Mouse (Mus musculus): ENCODE measurements around the gene Cyb5r1. TPM values are rescaled to one million over a fixed set of nuclear protein-coding genes. Genes with fewer than 3 reads are reported as not detected.

The Cyb5r1 gene
- polyA plus RNA-seq (2015; fragmentation: Nextera tagmentation; extraction: Ambion mirVana): 16.1 and 22.7 TPM in 2 replicates

GRCm38 (mm10) chr1:134405509-134406413, at the start of gene Cyb5r1:
Gene Cyb5r1, plus strand, starts transcription at chr1:134405559.
- peak within 1 kb of the TSS; percentile 54 for H3K27ac ChIP-seq
- WGBS: under 1% methylated on average over 43 of the region's 43 CpGs
- H3K27me3 ChIP-seq (ENCODE audit: insufficient read depth, low read length): no peaks in the 10 kb centered on the region
- ATAC-seq (replicated peaks; ENCODE audit: low FRiP score, low read depth) (peak; percentile 94), DNase-seq (ENCODE audit: low spot score) (peak; percentile 89)
- peak within 1 kb of the TSS; percentile 59 for H3K9ac ChIP-seq (ENCODE audit: low read depth, low read length)
- 0 out of 2 replicates have a peak, but pooled peaks cover 5% of the 10 kb centered on the region for H3K36me3 ChIP-seq (ENCODE audit: insufficient read depth, low read length)
- H3K4me3 ChIP-seq (replicated peaks; ENCODE audit: low read depth, low read length): peak within 1 kb of the TSS; percentile 56
- no peaks in the 10 kb centered on the region for H3K9me3 ChIP-seq (replicated peaks; ENCODE audit: low read length)
- TF ChIP-seq CTCF (IDR thresholded peaks at IDR 0.05; ENCODE audit: low read depth): no peak
- peak within 1 kb of the TSS; percentile 76 for H3K4me2 ChIP-seq (ENCODE audit: low read length)
- peaks cover 10% of the 10 kb centered on the region; the same call in 1 of the 2 replicates for H3K4me1 ChIP-seq (replicated peaks; ENCODE audit: insufficient read depth, low read length)

DNA sequence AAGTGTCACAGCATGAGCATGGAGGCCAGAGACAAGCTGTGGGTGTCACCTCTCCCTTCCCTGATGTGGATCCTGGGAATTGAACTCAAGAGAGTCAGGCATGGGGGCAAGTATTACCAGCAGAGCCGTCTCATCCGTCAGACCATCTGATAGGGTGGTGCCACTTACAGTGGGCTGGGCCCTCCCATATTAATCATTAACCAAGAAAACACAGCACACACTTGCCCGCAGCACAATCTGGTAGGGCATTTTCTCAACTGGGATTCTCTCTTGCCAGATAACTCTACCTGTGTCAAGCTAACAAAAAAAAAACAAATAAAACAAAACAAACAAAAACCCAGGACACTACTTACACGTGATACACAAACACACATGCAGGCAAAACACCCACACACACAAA, 47.9 kb upstream of the Cyb5r1 start:
- Histone ChIP-seq H3K4me3 (replicated peaks; ENCODE audit: low read depth, low read length) (no peak overlapping the region), H3K9me3 (replicated peaks; ENCODE audit: low read length) (no peaks in the 10 kb centered on the region), H3K36me3 (ENCODE audit: insufficient read depth, low read length) (peaks cover 34% of the 10 kb centered on the region), H3K27ac (no peak overlapping the region), H3K9ac (ENCODE audit: low read depth, low read length) (no peak overlapping the region), H3K4me2 (ENCODE audit: low read length) (no peak overlapping the region), H3K27me3 (ENCODE audit: insufficient read depth, low read length) (no peaks in the 10 kb centered on the region), H3K4me1 (replicated peaks; ENCODE audit: insufficient read depth, low read length) (peaks cover 8% of the 10 kb centered on the region)
- WGBS: 60% methylated on average over 4 of the region's 4 CpGs
- no peak for TF ChIP-seq CTCF (IDR thresholded peaks at IDR 0.05; ENCODE audit: low read depth)
- ATAC-seq (replicated peaks; ENCODE audit: low FRiP score, low read depth) (no peak), DNase-seq (ENCODE audit: low spot score) (no peak)

DNA sequence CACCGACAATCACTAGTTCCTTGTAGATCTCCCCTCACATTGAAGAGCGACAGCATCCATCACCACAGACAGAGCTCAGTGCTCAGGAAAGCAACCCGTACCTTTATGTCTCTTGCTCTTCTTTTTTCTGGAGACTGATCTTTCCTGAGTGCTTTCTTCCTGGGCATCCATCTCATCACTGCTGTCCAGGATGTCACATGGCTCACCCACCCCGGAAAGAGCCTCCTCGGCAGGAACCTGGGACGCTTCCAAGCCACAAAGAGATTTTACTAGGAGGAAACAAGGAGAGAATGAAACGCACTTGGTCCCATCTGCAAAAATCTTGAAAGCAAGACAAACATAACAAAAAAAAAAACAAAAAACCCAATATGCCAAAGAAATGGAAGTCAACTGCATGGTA, 44.7 kb upstream of the Cyb5r1 start:
- 0 out of 2 replicates have a peak, but pooled peaks cover 15% of the 10 kb centered on the region for H3K36me3 ChIP-seq (ENCODE audit: insufficient read depth, low read length)
- peaks cover 8% of the 10 kb centered on the region for H3K4me1 ChIP-seq (replicated peaks; ENCODE audit: insufficient read depth, low read length)
- ATAC-seq (replicated peaks; ENCODE audit: low FRiP score, low read depth): no peak
- peak overlapping the region; percentile 97 for H3K9ac ChIP-seq (ENCODE audit: low read depth, low read length)
- peak overlapping the region; percentile 89; the same call in 1 of the 2 replicates for H3K4me3 ChIP-seq (replicated peaks; ENCODE audit: low read depth, low read length)
- TF ChIP-seq CTCF (IDR thresholded peaks at IDR 0.05; ENCODE audit: low read depth): no peak
- DNase-seq (ENCODE audit: low spot score): no peak
- WGBS: 73% methylated on average over 7 of the region's 7 CpGs
- peak overlapping the region; percentile 82 for H3K4me2 ChIP-seq (ENCODE audit: low read length)
- H3K27ac ChIP-seq: no peak overlapping the region
- no peaks in the 10 kb centered on the region for H3K27me3 ChIP-seq (ENCODE audit: insufficient read depth, low read length)
- no peaks in the 10 kb centered on the region for H3K9me3 ChIP-seq (replicated peaks; ENCODE audit: low read length)

GRCm38 (mm10) chr1:134361195-134361856, 44.0 kb upstream of the Cyb5r1 start:
- Histone ChIP-seq H3K36me3 (ENCODE audit: insufficient read depth, low read length) (0 out of 2 replicates have a peak, but pooled peaks cover 9% of the 10 kb centered on the region), H3K4me1 (replicated peaks; ENCODE audit: insufficient read depth, low read length) (peaks cover 8% of the 10 kb centered on the region), H3K4me3 (replicated peaks; ENCODE audit: low read depth, low read length) (peak overlapping the region; percentile 89), H3K27me3 (ENCODE audit: insufficient read depth, low read length) (no peaks in the 10 kb centered on the region), H3K4me2 (ENCODE audit: low read length) (peak overlapping the region; percentile 82), H3K9me3 (replicated peaks; ENCODE audit: low read length) (no peaks in the 10 kb centered on the region), H3K27ac (peak overlapping the region; percentile 88), H3K9ac (ENCODE audit: low read depth, low read length) (peak overlapping the region; percentile 97)
- no peak for TF ChIP-seq CTCF (IDR thresholded peaks at IDR 0.05; ENCODE audit: low read depth)
- WGBS: 1% methylated on average over 42 of the region's 44 CpGs
- DNase-seq (ENCODE audit: low spot score): no peak
- ATAC-seq (replicated peaks; ENCODE audit: low FRiP score, low read depth): peak; percentile 78

GRCm38 (mm10) chr1:134361857-134362212, 43.5 kb upstream of the Cyb5r1 start, which contains the start of gene Tmem183a:
Gene Tmem183a, minus strand, starts transcription at chr1:134361979.
- Histone ChIP-seq H3K9ac (ENCODE audit: low read depth, low read length) (peak within 1 kb of the TSS; percentile 97), H3K27ac (peak within 1 kb of the TSS; percentile 88), H3K4me3 (replicated peaks; ENCODE audit: low read depth, low read length) (peak within 1 kb of the TSS; percentile 89), H3K9me3 (replicated peaks; ENCODE audit: low read length) (no peaks in the 10 kb centered on the region), H3K4me2 (ENCODE audit: low read length) (peak within 1 kb of the TSS; percentile 82), H3K4me1 (replicated peaks; ENCODE audit: insufficient read depth, low read length) (peaks cover 8% of the 10 kb centered on the region), H3K27me3 (ENCODE audit: insufficient read depth, low read length) (no peaks in the 10 kb centered on the region), H3K36me3 (ENCODE audit: insufficient read depth, low read length) (0 out of 2 replicates have a peak, but pooled peaks cover 7% of the 10 kb centered on the region)
- TF ChIP-seq CTCF (IDR thresholded peaks at IDR 0.05; ENCODE audit: low read depth): no peak
- DNase-seq (ENCODE audit: low spot score) (peak; percentile 96), ATAC-seq (replicated peaks; ENCODE audit: low FRiP score, low read depth) (peak; percentile 97)
- under 1% methylated on average over 38 of the region's 38 CpGs for WGBS

- H3K4me3 ChIP-seq (replicated peaks; ENCODE audit: low read depth, low read length): no peak overlapping the region
- ATAC-seq (replicated peaks; ENCODE audit: low FRiP score, low read depth): no peak
- H3K9me3 ChIP-seq (replicated peaks; ENCODE audit: low read length): no peaks in the 10 kb centered on the region
- peaks cover 8% of the 10 kb centered on the region for H3K4me1 ChIP-seq (replicated peaks; ENCODE audit: insufficient read depth, low read length)
- no peak for TF ChIP-seq CTCF (IDR thresholded peaks at IDR 0.05; ENCODE audit: low read depth)
- H3K9ac ChIP-seq (ENCODE audit: low read depth, low read length): no peak overlapping the region
- no peak for DNase-seq (ENCODE audit: low spot score)
- WGBS: 77% methylated on average over 4 of the region's 4 CpGs
- no peaks in the 10 kb centered on the region for H3K27me3 ChIP-seq (ENCODE audit: insufficient read depth, low read length)
- H3K27ac ChIP-seq: no peak overlapping the region
- 0 out of 2 replicates have a peak, but pooled peaks cover 5% of the 10 kb centered on the region for H3K36me3 ChIP-seq (ENCODE audit: insufficient read depth, low read length)
- no peak overlapping the region for H3K4me2 ChIP-seq (ENCODE audit: low read length)
Observed at GRCm38 (mm10) chr1:134363194-134363593, 42.2 kb upstream of the Cyb5r1 start.
